Mouse (Mus musculus) CD4-positive naive resting alpha-beta T cell, adult 76 days (primary cell): ENCODE results near the gene Ccr1l1. TPM values are rescaled to one million over a fixed set of nuclear protein-coding genes. Genes with fewer than 3 reads are reported as not detected.

ENCODE experiments used
- total RNA-seq: library from RNA; stranded (reverse); gene quantifications from one replicate; pipeline ENCODE4 v1.2.4, GENCODE M21; 2023

The Ccr1l1 gene
- total RNA-seq: not detected

GRCm38 (mm10) chr9:123978308-123978707 is at the start of gene Ccr1l1:
Gene Ccr1l1, minus strand, starts transcription at chr9:123978408.

GRCm38 (mm10) chr9:124021672-124022071 is 43.5 kb upstream of the Ccr1l1 start, which contains the start of gene Ccr3:
Gene Ccr3, plus strand, starts transcription at chr9:124021972.

GRCm38 (mm10) chr9:123968290-123968912 is 9.8 kb downstream of the Ccr1l1 start, which contains the start of gene Ccr1:
Gene Ccr1, minus strand, starts transcription at chr9:123968692.

Other genes starting within 250 kb of the Ccr1l1 start
- 1.1 TPM for gene Cxcr6, start 171.9 kb downstream of the Ccr1l1 start, total RNA-seq
- 33.9 TPM for gene Fyco1, start 126.5 kb downstream of the Ccr1l1 start, total RNA-seq
- 0.29 TPM for gene Xcr1, start 116.4 kb downstream of the Ccr1l1 start, total RNA-seq
- gene Ccr1, start 9.7 kb downstream of the Ccr1l1 start, total RNA-seq: 0.70 TPM
- 1.7 TPM for gene Ccr3, start 43.6 kb upstream of the Ccr1l1 start, total RNA-seq
- 1.6 TPM for gene Ccr2, start 123.5 kb upstream of the Ccr1l1 start, total RNA-seq
- 7.7 TPM for gene Ccr5, start 143.1 kb upstream of the Ccr1l1 start, total RNA-seq